8 mouse cellular contexts compared by ENCODE assay signal in the genomic region with DNA sequence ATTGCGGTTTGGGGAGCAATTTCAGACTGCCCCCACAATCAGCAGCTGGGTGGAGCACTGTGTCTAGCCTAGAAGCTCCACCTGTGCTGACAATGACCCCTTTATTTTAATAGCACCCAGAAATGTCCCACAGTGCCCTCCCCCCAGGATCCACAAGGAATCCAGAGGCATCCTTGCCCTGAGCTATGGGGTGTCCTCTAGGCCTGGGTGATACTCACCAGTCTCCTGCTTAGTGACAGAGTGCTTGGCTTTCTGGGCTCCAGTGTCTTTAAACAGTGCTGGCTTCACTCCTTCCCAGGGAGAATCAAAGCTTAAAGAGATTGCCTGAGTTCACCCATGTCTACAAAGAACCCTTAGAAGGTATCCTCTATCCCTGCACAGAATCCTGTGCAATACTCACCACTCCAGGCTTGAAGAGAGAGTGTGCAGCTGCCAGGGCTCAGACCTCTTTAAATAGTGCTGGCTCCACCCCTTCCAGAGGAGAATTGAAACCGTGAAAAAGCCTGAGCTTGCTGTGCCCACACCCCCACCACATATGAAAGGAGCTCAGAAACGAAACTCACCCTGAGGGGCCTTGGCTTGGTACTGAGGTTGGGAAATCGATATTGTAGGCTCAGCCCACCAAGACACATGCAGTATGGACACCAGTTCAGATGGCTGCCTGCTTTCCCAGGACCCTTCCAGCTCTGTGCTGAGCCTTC. TPM values are rescaled to one million over a fixed set of nuclear protein-coding genes. Genes with fewer than 3 reads are reported as not detected.
A peak's percentile ranks its signal among the peaks of the same experiment; 100 is the strongest.
DNase-seq lines count a peak whose midpoint lies in the region; ATAC-seq and TF ChIP-seq lines count a peak whose summit lies in the region.

Gene Mx1, minus strand, starts transcription at position 427 of the 701 bp plus-strand sequence.

- no peaks in the 10 kb centered on the region for H3K9me3 ChIP-seq in forebrain, embryonic 13.5 days (replicated peaks)
- H3K9me3 ChIP-seq in forebrain, embryonic 11.5 days (ENCODE audit: control insufficient read depth, low read length): no peaks in the 10 kb centered on the region
- H3K9me3 ChIP-seq in embryonic facial prominence, embryonic 11.5 days (replicated peaks; ENCODE audit: control insufficient read depth, low read length): no peaks in the 10 kb centered on the region
- H3K9me3 ChIP-seq in liver, postnatal 0 days (ENCODE audit: low read length): no peaks in the 10 kb centered on the region

- 23% methylated on average over 4 of the region's 4 CpGs for WGBS in forebrain, embryonic 13.5 days
- WGBS in forebrain, embryonic 11.5 days: 24% methylated on average over 4 of the region's 4 CpGs
- 28% methylated on average over 4 of the region's 4 CpGs for WGBS in embryonic facial prominence, embryonic 11.5 days
- 16% methylated on average over 4 of the region's 4 CpGs for WGBS in liver, postnatal 0 days (ENCODE audit: insufficient replicate concordance)

- no peaks in the 10 kb centered on the region; the same call in 1 of the 2 replicates for H3K4me1 ChIP-seq in forebrain, embryonic 13.5 days
- H3K4me1 ChIP-seq in forebrain, embryonic 11.5 days (replicated peaks; ENCODE audit: control insufficient read depth, insufficient read depth, low read length): peaks cover 2% of the 10 kb centered on the region; the same call in 1 of the 2 replicates
- H3K4me1 ChIP-seq in embryonic facial prominence, embryonic 11.5 days (ENCODE audit: control insufficient read depth, insufficient read depth, low read length): no peaks in the 10 kb centered on the region
- H3K4me1 ChIP-seq in liver, postnatal 0 days (ENCODE audit: insufficient read depth): peaks cover 7% of the 10 kb centered on the region; the same call in 1 of the 2 replicates

- intact Hi-C loops in left cerebral cortex, postnatal 36 days (cut with DNase I): no loop called here

- H3K4me3 ChIP-seq in forebrain, embryonic 13.5 days: no peak within 1 kb of the TSS
- no peak within 1 kb of the TSS for H3K4me3 ChIP-seq in forebrain, embryonic 11.5 days (ENCODE audit: low read depth, low read length)
- no peak within 1 kb of the TSS for H3K4me3 ChIP-seq in embryonic facial prominence, embryonic 11.5 days (ENCODE audit: low read depth, low read length)
- H3K4me3 ChIP-seq in liver, postnatal 0 days (ENCODE audit: low read depth, low read length): peak within 1 kb of the TSS; percentile 0; the same call in 1 of the 2 replicates

- no peak for TF ChIP-seq CTCF in liver, postnatal 0 days (IDR thresholded peaks at IDR 0.05; ENCODE audit: low read depth)

- no peak within 1 kb of the TSS for H3K9ac ChIP-seq in forebrain, embryonic 13.5 days
- H3K9ac ChIP-seq in forebrain, embryonic 11.5 days (ENCODE audit: low read length): no peak within 1 kb of the TSS
- H3K9ac ChIP-seq in embryonic facial prominence, embryonic 11.5 days (replicated peaks; ENCODE audit: low read length): no peak within 1 kb of the TSS
- H3K9ac ChIP-seq in liver, postnatal 0 days (replicated peaks): no peak within 1 kb of the TSS

- H3K27ac ChIP-seq in forebrain, embryonic 13.5 days: no peak within 1 kb of the TSS
- no peak within 1 kb of the TSS for H3K27ac ChIP-seq in forebrain, embryonic 11.5 days (ENCODE audit: low read depth, low read length)
- no peak within 1 kb of the TSS for H3K27ac ChIP-seq in embryonic facial prominence, embryonic 11.5 days (replicated peaks; ENCODE audit: low read depth, low read length)
- no peak within 1 kb of the TSS for H3K27ac ChIP-seq in liver, postnatal 0 days (ENCODE audit: low read depth)

- ATAC-seq in forebrain, embryonic 13.5 days: peak; percentile 59; the same call in 1 of the 2 replicates
- ATAC-seq in forebrain, embryonic 11.5 days (replicated peaks; ENCODE audit: low FRiP score): no peak; the same call in 1 of the 2 replicates
- 0 out of 2 replicates have a peak, but pooled peaks have one; percentile 14 for ATAC-seq in embryonic facial prominence, embryonic 11.5 days (replicated peaks; ENCODE audit: insufficient number of reproducible peaks, low FRiP score, low TSS enrichment, low read depth)
- ATAC-seq in liver, postnatal 0 days: peak; percentile 72

- H3K27me3 ChIP-seq in forebrain, embryonic 13.5 days: no peaks in the 10 kb centered on the region
- H3K27me3 ChIP-seq in forebrain, embryonic 11.5 days (ENCODE audit: control insufficient read depth, insufficient read depth, low read length): no peaks in the 10 kb centered on the region
- no peaks in the 10 kb centered on the region for H3K27me3 ChIP-seq in embryonic facial prominence, embryonic 11.5 days (ENCODE audit: control insufficient read depth, insufficient read depth, low read length)
- H3K27me3 ChIP-seq in liver, postnatal 0 days (ENCODE audit: insufficient read depth, low read length): no peaks in the 10 kb centered on the region

- no peaks in the 10 kb centered on the region for H3K36me3 ChIP-seq in forebrain, embryonic 13.5 days (ENCODE audit: poor library complexity, severe bottlenecking)
- H3K36me3 ChIP-seq in forebrain, embryonic 11.5 days (ENCODE audit: control insufficient read depth, insufficient read depth, low read length): no peaks in the 10 kb centered on the region
- no peaks in the 10 kb centered on the region for H3K36me3 ChIP-seq in embryonic facial prominence, embryonic 11.5 days (replicated peaks; ENCODE audit: control insufficient read depth, insufficient read depth, low read depth, low read length)
- no peaks in the 10 kb centered on the region for H3K36me3 ChIP-seq in liver, postnatal 0 days (replicated peaks; ENCODE audit: insufficient read depth, low read length)

- no peak for TF ChIP-seq EP300 in liver, postnatal 0 days (IDR thresholded peaks at IDR 0.05; ENCODE audit: low read depth)

- no peak within 1 kb of the TSS for H3K4me2 ChIP-seq in forebrain, embryonic 13.5 days
- H3K4me2 ChIP-seq in forebrain, embryonic 11.5 days (ENCODE audit: low read depth, low read length, severe bottlenecking): no peak within 1 kb of the TSS
- H3K4me2 ChIP-seq in embryonic facial prominence, embryonic 11.5 days (ENCODE audit: low read depth, low read length): no peak within 1 kb of the TSS
- H3K4me2 ChIP-seq in liver, postnatal 0 days (ENCODE audit: low read depth, low read length): peak within 1 kb of the TSS; percentile 14; the same call in 1 of the 2 replicates

- no peak for DNase-seq in forebrain, embryonic 11.5 days (ENCODE audit: low spot score)
- peak; percentile 51 for DNase-seq in 3T3-L1 (ENCODE audit: low read depth, low spot score)
- DNase-seq in embryonic facial prominence, embryonic 11.5 days (ENCODE audit: low spot score): peak; percentile 40
- DNase-seq in liver, postnatal 0 days: peak; percentile 39
- no peak for DNase-seq in cerebellum, adult 18-20 months
- no peak for DNase-seq in ovary, postnatal 10 days (ENCODE audit: low spot score)
- DNase-seq in left cerebral cortex, postnatal 36 days (ENCODE audit: low spot score in 2 of 2): no peak

RNA-seq across cellular contexts. Expression of gene Mx1, which starts in this region (rescaled TPM):
- not detected in 2 replicates for polyA plus RNA-seq in forebrain, embryonic 13.5 days (2015; fragmentation: Nextera tagmentation; extraction: Ambion mirVana)
- polyA plus RNA-seq in forebrain, embryonic 11.5 days (2014; fragmentation: Nextera tagmentation; extraction: Ambion mirVana): not detected in 2 replicates
- polyA plus RNA-seq in embryonic facial prominence, embryonic 11.5 days (2014; fragmentation: Nextera tagmentation; extraction: Ambion mirVana): 0.08 TPM in 1 of 2 replicates, not detected in the other
- polyA plus RNA-seq in liver, postnatal 0 days (2015; fragmentation: Nextera tagmentation; extraction: Ambion mirVana): 0.63 and 1.0 TPM in 2 replicates
- total RNA-seq in left cerebral cortex, postnatal 36 days (2021): 1 to 10 TPM; 1.4 to 1.8 TPM

Comparison
In these comparisons a context has a peak if more than half of its experiments do, and no peak if none do; other contexts are left out.
1. Peak in ATAC-seq in forebrain, embryonic 13.5 days; RNA of the gene not detected or under 1 TPM.
2. Peak in DNase-seq and ATAC-seq in embryonic facial prominence, embryonic 11.5 days; RNA of the gene not detected or under 1 TPM.
3. DNase-seq: peak in 3T3-L1 (single experiment) and liver, postnatal 0 days (single experiment); none in forebrain, embryonic 11.5 days (single experiment), cerebellum, adult 18-20 months (0 of 2), ovary, postnatal 10 days (single experiment) and left cerebral cortex, postnatal 36 days (0 of 2).